26 mouse cellular contexts compared by ENCODE assay signal in the genomic region with DNA sequence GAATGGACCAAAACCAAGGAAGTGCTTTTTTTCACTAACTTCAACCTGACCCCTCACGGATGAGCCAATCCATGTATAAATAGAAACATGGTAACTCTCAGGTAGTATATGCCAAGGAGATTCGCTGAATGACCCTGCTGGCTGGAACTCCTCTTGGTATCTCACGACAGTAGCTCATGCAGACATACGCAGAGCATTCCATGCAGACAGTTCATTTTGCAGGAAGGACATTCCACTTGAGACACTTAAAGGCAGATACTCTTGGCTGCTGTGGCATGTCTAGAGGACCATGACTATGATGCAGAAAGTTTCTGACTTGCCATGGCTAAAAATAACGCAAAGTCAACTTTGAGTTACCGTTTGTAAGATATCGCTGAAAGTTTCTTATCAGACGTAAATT.
"Had no signal": no experiment of that assay in that cellular context is flagged by ENCODE, and none has a peak within 500 bp of the region (broad histone marks: within the 10 kb centered on the region; RNA-seq: fewer than 3 reads in every experiment).

No protein-coding gene starts in this region.

- DNase-seq: gastrocnemius, adult 2 months; gastrocnemius, postnatal 10 days; gastrocnemius, postnatal 25 days; heart, postnatal 36 days; kidney, adult 18-20 months; kidney, adult 8-10 months; kidney, postnatal 10 days; kidney, postnatal 25 days; kidney, postnatal 4 days; liver; liver, embryonic 13.5 days; liver, postnatal 0 days had no signal

- H3K9ac ChIP-seq: hindbrain, embryonic 12.5 days; hindbrain, embryonic 14.5 days; intestine, embryonic 15.5 days; limb, embryonic 12.5 days; liver, embryonic 13.5 days; liver, embryonic 15.5 days; liver, postnatal 0 days had no signal

- H3K36me3 ChIP-seq: hindbrain, embryonic 10.5 days; hindbrain, embryonic 12.5 days; intestine, embryonic 15.5 days; limb, embryonic 10.5 days; limb, embryonic 12.5 days; liver, embryonic 13.5 days; liver, embryonic 15.5 days had no signal

- ATAC-seq: forebrain, embryonic 16.5 days; hindbrain, embryonic 16.5 days; inflammation-experienced regulatory T-cells, adult 6 months; intestine, embryonic 15.5 days; intestine, postnatal 0 days; liver, postnatal 0 days had no signal

- H3K4me3 ChIP-seq: gastrocnemius, adult 2 months; hindbrain, embryonic 10.5 days; hindbrain, embryonic 12.5 days; intestine, embryonic 15.5 days; layer of hippocampus, adult 2 months; left cerebral cortex, adult 2 months; limb, embryonic 10.5 days; limb, embryonic 12.5 days; liver, embryonic 13.5 days; liver, embryonic 15.5 days had no signal

- H3K4me2 ChIP-seq: hindbrain, embryonic 12.5 days; hindbrain, embryonic 14.5 days; intestine, embryonic 15.5 days; limb, embryonic 12.5 days; liver, embryonic 11.5 days; liver, embryonic 13.5 days; liver, embryonic 15.5 days had no signal

- H3K27me3 ChIP-seq: hindbrain, embryonic 12.5 days; intestine, embryonic 15.5 days; limb, embryonic 12.5 days; liver, embryonic 13.5 days; liver, embryonic 15.5 days had no signal

- H3K9me3 ChIP-seq: hindbrain, embryonic 10.5 days; hindbrain, embryonic 12.5 days; intestine, embryonic 15.5 days; limb, embryonic 10.5 days; limb, embryonic 12.5 days; liver, embryonic 13.5 days; liver, embryonic 15.5 days had no signal

- H3K4me1 ChIP-seq: hindbrain, embryonic 12.5 days; intestine, embryonic 15.5 days; limb, embryonic 10.5 days; liver, embryonic 13.5 days; liver, embryonic 15.5 days had no signal

- H3K27ac ChIP-seq: gastrocnemius, adult 2 months; hindbrain, embryonic 10.5 days; hindbrain, embryonic 12.5 days; hindbrain, embryonic 14.5 days; intestine, embryonic 15.5 days; layer of hippocampus, adult 2 months; left cerebral cortex, adult 2 months; limb, embryonic 10.5 days; limb, embryonic 12.5 days; liver, embryonic 13.5 days; liver, embryonic 15.5 days had no signal
